Mouse (Mus musculus): ENCODE data around the gene Cul3. TPM values are rescaled to one million over a fixed set of nuclear protein-coding genes. Genes with fewer than 3 reads are reported as not detected.

The Cul3 gene
- total RNA-seq, 2 experiments from 2014 or later, result 116 to 123 TPM

Other genes starting within 250 kb of the Cul3 start
- 1 to 10 TPM; 7.4 TPM for gene Fam124b, start 122.0 kb downstream of the Cul3 start, total RNA-seq (2021)
- not detected for gene Gm45261, start 121.0 kb upstream of the Cul3 start, total RNA-seq (2021)